Mouse (Mus musculus): ENCODE results near the gene Sstr3.

- TF ChIP-seq GATA1 (IDR thresholded peaks at IDR 0.05; ENCODE audit: borderline replicate concordance, low read length) (no peak), FLI1 (IDR thresholded peaks at IDR 0.05; ENCODE audit: low read length) (no peak)
Measured at GRCm38 (mm10) chr15:78502437-78503132, 41.9 kb downstream of the Sstr3 start.

Measured in megakaryocyte, embryonic 14.5 days (primary cell).